Mouse (Mus musculus) heart, postnatal 0 days (tissue): Measurements from ENCODE around the gene Gm28043. TPM values are rescaled to one million over a fixed set of nuclear protein-coding genes. Genes with fewer than 3 reads are reported as not detected.

Experiments used
- ATAC-seq: fragments of 200-750 bp; cut with Nextera tagmentation; 2 replicates; pipeline ENCODE4 v1.8.0; 2017; ENCODE audit warnings: low read depth, moderate number of reproducible peaks, moderate library complexity; ENCODE audit not compliant: insufficient read depth
- DNase-seq: peaks from one replicate; pipeline ENCODE4 v3.0.0-alpha.2; 2016; ENCODE audit warnings: low spot score
- H3K27ac ChIP-seq: fragments of 300-500 bp; sonication (generic); 2 replicates; pipeline ENCODE4 v1.5.1; 2014; ENCODE audit warnings: low read depth, mild to moderate bottlenecking
- H3K27me3 ChIP-seq: fragments of 300-500 bp; sonication (generic); 2 replicates; pipeline ENCODE4 v1.6.1; 2014; ENCODE audit warnings: low read length, mixed read lengths; ENCODE audit not compliant: control insufficient read depth, insufficient read depth
- H3K36me3 ChIP-seq: fragments of 300-500 bp; sonication (generic); replicated peaks from 2 replicates; pipeline ENCODE4 v1.6.1; 2014; ENCODE audit warnings: low read length, mixed read lengths; ENCODE audit not compliant: control insufficient read depth, insufficient read depth
- H3K4me1 ChIP-seq: fragments of 300-500 bp; sonication (generic); 2 replicates; pipeline ENCODE4 v1.6.1; 2014; ENCODE audit warnings: antibody characterized with exemption; ENCODE audit not compliant: control insufficient read depth, insufficient read depth
- H3K4me2 ChIP-seq: fragments of 300-500 bp; sonication (generic); 2 replicates; pipeline ENCODE4 v1.6.1; 2014; ENCODE audit warnings: low read depth, mild to moderate bottlenecking, low read length, moderate library complexity
- H3K4me3 ChIP-seq: fragments of 300-500 bp; sonication (generic); 2 replicates; pipeline ENCODE4 v1.5.1; 2014; ENCODE audit warnings: low read depth, low read length
- H3K9ac ChIP-seq: fragments of 300-500 bp; sonication (generic); replicated peaks from 2 replicates; pipeline ENCODE4 v1.6.1; 2014; ENCODE audit warnings: low read depth, low read length, mixed read lengths
- H3K9me3 ChIP-seq: fragments of 300-500 bp; sonication (generic); replicated peaks from 2 replicates; pipeline ENCODE4 v1.6.1; 2016; ENCODE audit warnings: low read length; ENCODE audit not compliant: control insufficient read depth
- CTCF ChIP-seq: IDR thresholded peaks from 2 replicates; pipeline ENCODE4 v1.5.1; 2016; ENCODE audit warnings: antibody characterized with exemption, control low read depth, low read depth
- EP300 ChIP-seq: IDR thresholded peaks from 2 replicates; pipeline ENCODE4 v1.6.1; 2016; ENCODE audit warnings: antibody characterized with exemption, low read depth
- WGBS: fragments of 180-500 bp; shearing (Covaris S2); extraction: QIAGEN DNeasy Blood & Tissue Kit; methylation state at CpG from one replicate; pipeline ENCODE4 v1.1.7; 2014; 5-methylcytosine and 5-hydroxymethylcytosine counted together
- polyA plus RNA-seq: library from polyadenylated mRNA; unstranded; fragments of >200 nt; fragmentation: Nextera tagmentation; extraction: Ambion mirVana; gene quantifications from 2 replicates; pipeline ENCODE4 v1.2.1, GENCODE M21; 2015
- total RNA-seq: library from RNA; depleted of rRNA; stranded (reverse); fragments of >200 nt; gene quantifications from 2 replicates; pipeline ENCODE4 v1.2.3, GENCODE M21; 2014; ENCODE audit warnings: low replicate concordance

The Gm28043 gene
- total and polyA plus RNA-seq, 2 experiments from 2014 or later: 0.76 to 1.1 TPM

DNA sequence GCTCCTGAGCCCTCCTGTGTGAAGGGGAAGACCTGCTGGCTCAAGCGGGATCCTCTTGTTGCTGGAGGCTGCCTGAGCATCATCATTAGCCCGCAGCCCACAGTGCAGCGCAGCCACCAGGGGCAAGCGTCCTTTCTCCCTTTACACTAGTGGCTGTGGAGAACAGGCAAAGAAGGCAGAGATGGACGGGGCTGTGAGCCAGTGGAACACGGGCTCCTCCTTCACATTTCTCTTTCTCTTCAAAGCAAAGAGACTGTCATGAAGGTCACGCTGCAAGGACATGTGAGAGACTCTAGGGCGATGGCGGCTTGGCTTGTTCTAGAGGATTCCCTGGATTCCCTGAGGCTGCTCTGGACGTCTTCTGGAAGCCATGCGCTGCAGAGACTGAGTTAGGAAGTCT is 26.3 kb downstream of the Gm28043 start:
- DNase-seq: no peak
- no peak overlapping the region for H3K9ac ChIP-seq
- no peak overlapping the region for H3K4me2 ChIP-seq
- H3K9me3 ChIP-seq: no peaks in the 10 kb centered on the region
- no peak for ATAC-seq
- H3K4me1 ChIP-seq: peaks cover 14% of the 10 kb centered on the region
- no peaks in the 10 kb centered on the region for H3K27me3 ChIP-seq
- WGBS: 75% methylated on average over 11 of the region's 11 CpGs
- H3K4me3 ChIP-seq: no peak overlapping the region
- peaks cover 46% of the 10 kb centered on the region for H3K36me3 ChIP-seq
- TF ChIP-seq CTCF (no peak), EP300 (no peak)
- H3K27ac ChIP-seq: no peak overlapping the region; the same call in 1 of the 2 replicates

- Histone ChIP-seq H3K27ac (no peak overlapping the region), H3K9me3 (no peaks in the 10 kb centered on the region), H3K4me2 (no peak overlapping the region), H3K9ac (no peak overlapping the region), H3K27me3 (no peaks in the 10 kb centered on the region), H3K4me1 (peaks cover 9% of the 10 kb centered on the region), H3K4me3 (no peak overlapping the region), H3K36me3 (peaks cover 35% of the 10 kb centered on the region)
- ATAC-seq (no peak), DNase-seq (no peak)
- TF ChIP-seq CTCF: no peak
- TF ChIP-seq EP300: no peak
- 81% methylated on average over 3 of the region's 3 CpGs for WGBS
Observed at GRCm38 (mm10) chr17:29642219-29642618, 27.5 kb downstream of the Gm28043 start.

DNA sequence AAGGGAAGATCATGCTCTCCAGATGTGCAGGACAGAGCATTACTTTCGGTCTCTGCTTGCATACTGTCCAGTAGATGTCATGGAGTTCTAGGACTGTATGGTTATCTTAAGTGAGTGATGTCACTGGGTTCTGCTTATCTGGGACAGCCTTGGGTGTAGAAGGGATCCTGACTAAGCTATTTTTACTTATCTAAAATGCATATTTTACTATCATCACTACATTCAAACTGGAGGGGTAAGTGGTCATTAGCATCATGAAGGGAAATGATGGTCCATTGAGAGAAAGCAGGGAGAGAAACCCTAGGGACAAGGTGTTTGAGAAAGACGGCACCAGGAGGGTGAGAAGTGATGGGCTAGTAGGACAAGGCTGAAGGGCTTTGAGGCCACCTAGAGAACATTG is 43.6 kb downstream of the Gm28043 start:
- WGBS: 27% methylated on average over 2 of the region's 2 CpGs

GRCm38 (mm10) chr17:29660076-29660761 is 45.5 kb downstream of the Gm28043 start, which contains the start of gene Cmtr1:
TSS of gene Cmtr1 (plus strand) at chr17:29660595.
- H3K9me3 ChIP-seq: no peaks in the 10 kb centered on the region
- H3K4me1 ChIP-seq: peaks cover 9% of the 10 kb centered on the region
- ATAC-seq: peak; percentile 99
- peak within 1 kb of the TSS; percentile 85 for H3K4me2 ChIP-seq
- H3K9ac ChIP-seq: peak within 1 kb of the TSS; percentile 96
- peak; percentile 84 for DNase-seq
- H3K4me3 ChIP-seq: peak within 1 kb of the TSS; percentile 98
- TF ChIP-seq CTCF (no peak), EP300 (no peak; the same call in 1 of the 2 replicates)
- peaks cover 12% of the 10 kb centered on the region for H3K36me3 ChIP-seq
- H3K27me3 ChIP-seq: no peaks in the 10 kb centered on the region
- WGBS: 2% methylated on average over 39 of the region's 41 CpGs
- peak within 1 kb of the TSS; percentile 97 for H3K27ac ChIP-seq

More for the DNA sequence above, 43.6 kb downstream of the Gm28043 start:
- H3K4me2 ChIP-seq: no peak overlapping the region
- no peaks in the 10 kb centered on the region for H3K9me3 ChIP-seq
- H3K27ac ChIP-seq: no peak overlapping the region
- H3K27me3 ChIP-seq: no peaks in the 10 kb centered on the region
- no peaks in the 10 kb centered on the region; the same call in 1 of the 2 replicates for H3K36me3 ChIP-seq
- no peak for TF ChIP-seq EP300
- no peak for TF ChIP-seq CTCF
- DNase-seq: no peak
- ATAC-seq: no peak
- no peak overlapping the region for H3K4me3 ChIP-seq
- H3K9ac ChIP-seq: no peak overlapping the region
- peaks cover 9% of the 10 kb centered on the region for H3K4me1 ChIP-seq

DNA sequence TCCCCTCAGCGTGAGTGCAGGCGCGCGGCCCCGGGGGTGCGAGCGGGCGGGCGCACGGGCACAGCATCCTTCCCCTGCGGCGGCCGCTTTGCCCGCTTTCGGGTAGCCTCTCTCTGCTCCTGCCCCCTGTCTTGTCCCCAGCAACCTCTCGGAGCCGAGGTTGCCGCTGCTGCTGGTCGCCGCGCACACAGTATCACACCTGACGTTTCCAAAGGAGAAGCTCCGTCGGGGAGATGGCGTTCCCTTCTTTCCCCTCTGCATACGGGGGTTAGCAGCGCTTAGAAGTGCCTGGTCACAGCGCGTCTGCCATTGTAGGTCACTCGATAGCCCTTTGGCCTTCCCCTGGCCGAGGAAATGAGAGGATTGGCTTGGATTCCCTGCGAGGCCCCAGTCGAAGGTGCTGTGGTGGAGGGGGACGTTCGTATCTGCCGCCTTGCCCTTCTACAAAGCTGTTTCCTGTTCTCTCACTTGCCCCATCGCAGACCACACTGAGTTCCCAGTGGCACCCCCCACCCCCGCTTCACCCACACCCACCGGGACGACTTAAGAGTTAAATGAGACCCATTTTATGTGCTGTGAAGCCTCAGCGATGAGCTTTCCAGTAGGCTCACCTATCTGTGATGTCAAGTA is 46.2 kb downstream of the Gm28043 start:
- Histone ChIP-seq H3K4me1 (peaks cover 9% of the 10 kb centered on the region), H3K9me3 (no peaks in the 10 kb centered on the region), H3K9ac (peak overlapping the region; percentile 96), H3K27ac (peak overlapping the region; percentile 97), H3K36me3 (peaks cover 17% of the 10 kb centered on the region), H3K4me3 (peak overlapping the region; percentile 98), H3K4me2 (peak overlapping the region; percentile 85), H3K27me3 (no peaks in the 10 kb centered on the region)
- peak; percentile 59 for ATAC-seq
- TF ChIP-seq EP300 (no peak; the same call in 1 of the 2 replicates), CTCF (no peak)
- peak; percentile 7 for DNase-seq
- WGBS: 1% methylated on average over 41 of the region's 41 CpGs
